Mouse (Mus musculus) neural tube, embryonic 13.5 days (tissue): ENCODE data around the gene Klf7. TPM values are rescaled to one million over a fixed set of nuclear protein-coding genes. Genes with fewer than 3 reads are reported as not detected.

Source experiments
- ATAC-seq: fragments of 200-750 bp; cut with Nextera tagmentation; 2 replicates; pipeline ENCODE4 v1.8.0; 2017; ENCODE audit warnings: low read depth, mild to moderate bottlenecking, moderate TSS enrichment, moderate library complexity
- H3K27ac ChIP-seq: fragments of 300-500 bp; sonication (generic); replicated peaks from 2 replicates; pipeline ENCODE4 v1.5.1; 2015; ENCODE audit warnings: moderate library complexity, mild to moderate bottlenecking, inconsistent platforms
- H3K27me3 ChIP-seq: fragments of 300-500 bp; sonication (generic); 2 replicates; pipeline ENCODE4 v1.6.1; 2015; ENCODE audit warnings: mild to moderate bottlenecking, inconsistent platforms
- H3K36me3 ChIP-seq: fragments of 300-500 bp; sonication (generic); 2 replicates; pipeline ENCODE4 v1.6.1; 2015; ENCODE audit warnings: mild to moderate bottlenecking, inconsistent platforms
- H3K4me1 ChIP-seq: fragments of 300-500 bp; sonication (generic); replicated peaks from 2 replicates; pipeline ENCODE4 v1.6.1; 2015; ENCODE audit warnings: inconsistent platforms
- H3K4me2 ChIP-seq: fragments of 300-500 bp; sonication (generic); 2 replicates; pipeline ENCODE4 v1.6.1; 2015; ENCODE audit warnings: inconsistent platforms, mild to moderate bottlenecking, moderate library complexity
- H3K4me3 ChIP-seq: fragments of 300-500 bp; sonication (generic); 2 replicates; pipeline ENCODE4 v1.5.1; 2015; ENCODE audit warnings: mild to moderate bottlenecking, inconsistent platforms
- H3K9ac ChIP-seq: fragments of 300-500 bp; sonication (generic); 2 replicates; pipeline ENCODE4 v1.6.1; 2015; ENCODE audit warnings: moderate library complexity, mild to moderate bottlenecking, inconsistent platforms
- H3K9me3 ChIP-seq: fragments of 300-500 bp; sonication (generic); 2 replicates; pipeline ENCODE4 v1.6.1; 2016; ENCODE audit warnings: inconsistent platforms
- WGBS: fragments of 180-500 bp; shearing (Covaris S2); methylation state at CpG from one replicate; pipeline ENCODE4 v1.1.7; 2015; 5-methylcytosine and 5-hydroxymethylcytosine counted together
- polyA plus RNA-seq: library from polyadenylated mRNA; unstranded; fragments of >200 nt; fragmentation: Nextera tagmentation; extraction: Ambion mirVana; gene quantifications from 2 replicates; pipeline ENCODE4 v1.2.1, GENCODE M21; 2015

The Klf7 gene
- polyA plus RNA-seq, 1 experiment from 2014 or later = 86.4 TPM

DNA sequence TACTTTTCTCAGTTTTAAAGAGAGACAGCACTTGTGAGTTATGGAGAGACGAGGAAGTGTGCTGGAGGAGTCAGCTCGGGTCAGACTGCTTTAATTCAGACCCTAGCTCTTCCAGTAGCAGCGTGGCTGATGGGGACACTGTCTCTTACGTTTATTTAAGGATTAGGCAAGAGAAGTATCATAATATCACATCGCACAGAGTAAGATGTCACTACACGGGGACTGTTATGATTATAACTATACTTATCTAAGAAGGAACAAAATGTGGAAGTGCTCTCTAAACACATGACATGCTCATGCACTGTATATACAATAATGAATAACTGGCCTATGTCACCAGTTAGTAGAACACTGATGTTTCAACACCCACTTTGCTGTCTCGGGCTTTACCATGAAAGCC, 86.3 kb downstream of the Klf7 start:
- Histone ChIP-seq H3K27ac (peak overlapping the region; percentile 33; the same call in 1 of the 2 replicates), H3K27me3 (no peaks in the 10 kb centered on the region), H3K9ac (no peak overlapping the region), H3K4me3 (no peak overlapping the region), H3K4me1 (peaks cover 49% of the 10 kb centered on the region), H3K36me3 (peaks cover 43% of the 10 kb centered on the region), H3K4me2 (no peak overlapping the region), H3K9me3 (no peaks in the 10 kb centered on the region)
- ATAC-seq = no peak
- 54% methylated on average over 7 of the region's 7 CpGs for WGBS

DNA sequence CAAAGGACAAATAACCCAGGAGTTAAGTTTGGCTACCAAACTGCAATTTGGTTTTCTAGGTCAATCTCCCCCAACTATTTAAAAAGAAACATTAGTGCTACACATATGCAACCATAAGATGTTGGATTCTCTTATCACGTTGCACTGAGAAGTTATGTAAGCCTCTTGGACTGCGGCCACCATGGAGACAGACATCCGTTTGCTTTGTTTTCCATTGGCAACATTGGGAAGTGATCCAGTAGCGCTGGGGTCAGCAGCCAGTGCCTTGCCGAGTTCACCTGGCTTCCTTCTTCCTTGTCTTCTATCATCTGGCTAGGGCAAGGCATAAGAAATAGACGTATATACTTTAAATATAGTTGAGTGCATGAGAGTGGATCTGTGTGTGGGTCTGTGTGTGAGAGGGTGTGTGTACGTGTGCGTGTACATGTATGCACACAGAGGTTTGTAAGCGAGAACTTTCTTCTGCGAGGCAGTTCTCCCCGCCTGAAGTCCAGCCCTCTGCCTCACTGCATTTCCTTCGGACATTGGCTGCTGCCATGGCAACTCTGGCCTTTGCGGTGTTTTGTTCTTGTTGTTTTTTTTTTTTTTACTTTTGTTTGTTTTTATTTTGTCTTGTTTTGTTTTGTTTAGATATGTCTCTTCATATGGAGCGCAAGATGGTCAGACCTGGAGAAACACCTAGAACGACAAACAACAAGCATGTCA, 86.8 kb downstream of the Klf7 start:
- Histone ChIP-seq H3K9me3 (no peaks in the 10 kb centered on the region), H3K4me1 (peaks cover 49% of the 10 kb centered on the region), H3K27me3 (no peaks in the 10 kb centered on the region), H3K4me3 (no peak overlapping the region), H3K9ac (no peak overlapping the region), H3K27ac (peak overlapping the region; percentile 33; the same call in 1 of the 2 replicates), H3K36me3 (peaks cover 38% of the 10 kb centered on the region), H3K4me2 (no peak overlapping the region)
- 60% methylated on average over 15 of the region's 15 CpGs for WGBS
- no peak for ATAC-seq

DNA sequence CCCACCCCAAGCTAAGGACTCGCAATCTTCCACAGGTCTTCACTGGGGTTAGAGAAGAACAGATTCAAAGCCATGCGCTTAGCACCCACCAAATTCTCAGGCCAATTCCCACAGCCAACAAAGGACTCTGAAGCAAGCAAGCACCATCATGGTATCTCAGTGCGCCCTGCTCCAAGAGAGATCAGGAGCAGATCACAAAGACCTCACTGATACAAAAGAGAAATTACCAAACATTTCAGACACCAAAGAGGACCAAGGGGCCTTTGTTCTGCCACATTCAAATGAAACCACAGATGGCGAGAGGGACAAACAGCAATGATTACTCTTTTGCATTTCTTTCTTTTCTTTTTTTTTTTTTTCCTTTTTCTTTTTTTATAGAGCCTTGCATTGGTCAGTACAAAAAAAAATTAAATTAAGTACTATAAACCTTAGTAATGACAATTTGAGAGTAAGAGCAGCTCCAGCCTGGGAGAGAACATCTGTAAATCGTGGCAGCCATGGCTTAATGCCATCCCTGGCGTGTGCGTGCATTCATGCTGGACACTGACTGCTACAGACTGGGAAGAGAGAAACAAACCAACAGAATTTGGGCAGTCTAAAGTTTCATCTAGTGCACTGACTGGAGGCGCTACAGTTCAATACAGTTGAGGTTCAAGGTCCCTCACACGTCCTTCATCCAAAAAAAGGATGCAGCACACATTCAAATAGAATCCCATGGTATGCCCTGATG, 89.4 kb downstream of the Klf7 start:
- peaks cover 27% of the 10 kb centered on the region for H3K36me3 ChIP-seq
- no peak overlapping the region for H3K4me2 ChIP-seq
- no peak overlapping the region for H3K4me3 ChIP-seq
- no peaks in the 10 kb centered on the region for H3K9me3 ChIP-seq
- 82% methylated on average over 9 of the region's 9 CpGs for WGBS
- H3K4me1 ChIP-seq = peaks cover 37% of the 10 kb centered on the region
- no peak for ATAC-seq
- H3K27me3 ChIP-seq = no peaks in the 10 kb centered on the region
- no peak overlapping the region for H3K9ac ChIP-seq
- no peak overlapping the region for H3K27ac ChIP-seq

DNA sequence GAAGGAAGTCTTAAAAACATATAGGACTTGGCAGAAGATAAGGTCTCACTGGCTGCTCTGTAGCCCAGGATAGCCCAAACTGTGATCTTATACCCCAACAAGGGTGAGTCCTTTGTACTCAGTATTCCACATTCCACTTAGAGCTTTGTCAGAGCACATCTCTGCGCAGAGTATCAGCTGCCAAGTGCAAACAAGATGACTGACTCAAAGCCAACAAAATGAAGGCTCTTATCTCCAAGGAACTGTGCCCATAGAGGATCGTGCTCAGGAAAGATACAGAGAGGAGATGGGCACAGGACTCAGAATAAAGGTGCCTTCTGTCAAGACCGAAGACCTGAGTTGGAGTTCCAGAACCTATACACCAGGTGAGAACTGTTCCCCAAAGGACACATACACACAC, 100.1 kb downstream of the Klf7 start:
- Histone ChIP-seq H3K27ac (no peak overlapping the region), H3K4me1 (peaks cover 29% of the 10 kb centered on the region), H3K4me2 (no peak overlapping the region), H3K4me3 (no peak overlapping the region), H3K9me3 (no peaks in the 10 kb centered on the region), H3K9ac (no peak overlapping the region), H3K36me3 (no peaks in the 10 kb centered on the region), H3K27me3 (no peaks in the 10 kb centered on the region)
- ATAC-seq = no peak
- WGBS = 98% methylated on average over 3 of the region's 3 CpGs

DNA sequence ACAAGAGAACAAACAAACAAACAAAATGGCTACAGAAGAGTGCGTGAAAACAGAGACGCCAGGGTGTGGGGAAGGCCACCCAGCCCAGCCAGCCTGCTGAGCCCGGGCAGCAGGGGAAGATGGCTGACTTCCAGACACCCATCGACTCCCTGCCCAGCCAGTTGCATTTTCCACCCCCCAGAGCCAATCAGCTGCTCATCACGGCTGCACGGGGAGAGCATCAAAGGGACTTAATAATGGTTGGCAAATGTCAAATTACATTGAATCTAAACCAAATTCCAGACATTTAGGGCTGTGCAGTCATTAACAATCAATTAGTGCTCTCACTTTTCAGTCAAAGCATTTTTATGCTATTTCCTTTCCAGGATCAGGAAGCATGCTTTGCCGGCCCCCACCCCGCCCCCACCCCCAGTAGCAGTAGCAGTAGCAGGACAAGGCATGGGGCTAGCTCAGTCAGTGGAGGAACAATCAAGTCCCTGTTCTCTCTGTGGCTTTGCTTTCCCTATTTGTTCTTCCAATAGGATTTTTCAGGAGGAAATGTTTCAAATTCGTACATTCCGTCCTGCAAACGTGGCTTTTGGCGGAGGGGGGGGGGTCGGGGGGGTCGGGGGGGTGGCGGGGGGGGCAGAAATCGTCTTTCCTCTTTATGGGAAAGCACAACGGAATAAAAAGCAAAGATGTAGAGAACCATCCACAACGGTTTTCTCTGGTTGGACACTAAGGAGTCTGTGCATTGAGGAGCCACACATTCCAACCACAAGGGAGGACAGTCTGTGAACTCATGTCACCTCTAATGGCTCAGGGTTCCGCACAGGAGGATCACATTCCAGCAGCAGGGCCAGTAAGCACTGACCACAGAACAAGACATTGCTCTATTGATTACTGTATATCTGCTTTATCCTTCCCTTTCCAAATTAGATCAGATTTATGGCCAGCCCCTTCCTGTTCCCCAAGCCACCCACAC, 101.1 kb downstream of the Klf7 start:
- Histone ChIP-seq H3K36me3 (no peaks in the 10 kb centered on the region), H3K4me3 (no peak overlapping the region), H3K27me3 (no peaks in the 10 kb centered on the region), H3K9me3 (no peaks in the 10 kb centered on the region), H3K27ac (peak overlapping the region; percentile 52), H3K9ac (no peak overlapping the region), H3K4me2 (peak overlapping the region; percentile 34), H3K4me1 (peaks cover 29% of the 10 kb centered on the region)
- peak; percentile 71 for ATAC-seq
- 31% methylated on average over 19 of the region's 19 CpGs for WGBS

DNA sequence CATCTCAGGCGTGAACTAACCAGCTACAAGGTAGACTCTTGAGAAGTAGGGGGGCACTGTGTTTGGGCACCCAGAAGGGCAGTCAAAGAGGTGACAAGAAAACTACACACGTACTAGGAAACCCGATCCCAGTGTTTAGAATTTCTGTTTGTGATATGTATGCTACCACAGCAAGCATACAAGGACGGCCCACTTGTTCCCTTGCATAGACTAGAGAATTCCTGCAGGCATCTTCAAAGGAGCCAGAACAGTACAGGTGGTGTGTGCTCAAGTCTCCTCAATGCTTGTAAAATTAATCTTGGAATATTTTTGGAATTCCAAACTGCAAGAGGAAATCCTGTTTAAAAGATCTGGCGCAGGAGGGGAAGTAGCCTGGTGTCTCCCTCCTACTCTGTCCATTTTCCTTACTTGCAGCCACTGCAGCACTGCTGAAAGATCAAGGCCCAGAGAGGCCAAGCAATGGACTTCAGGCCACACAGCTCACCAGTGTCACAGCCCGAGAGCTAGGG, 102.9 kb downstream of the Klf7 start:
- H3K27ac ChIP-seq = no peak overlapping the region
- H3K36me3 ChIP-seq = no peaks in the 10 kb centered on the region
- 0 out of 2 replicates have a peak overlapping the region, but pooled peaks have one; percentile 1 for H3K4me2 ChIP-seq
- WGBS = 75% methylated on average over 6 of the region's 6 CpGs
- no peak overlapping the region for H3K9ac ChIP-seq
- peaks cover 29% of the 10 kb centered on the region for H3K4me1 ChIP-seq
- no peak for ATAC-seq
- H3K4me3 ChIP-seq = no peak overlapping the region
- no peaks in the 10 kb centered on the region for H3K27me3 ChIP-seq
- no peaks in the 10 kb centered on the region for H3K9me3 ChIP-seq

DNA sequence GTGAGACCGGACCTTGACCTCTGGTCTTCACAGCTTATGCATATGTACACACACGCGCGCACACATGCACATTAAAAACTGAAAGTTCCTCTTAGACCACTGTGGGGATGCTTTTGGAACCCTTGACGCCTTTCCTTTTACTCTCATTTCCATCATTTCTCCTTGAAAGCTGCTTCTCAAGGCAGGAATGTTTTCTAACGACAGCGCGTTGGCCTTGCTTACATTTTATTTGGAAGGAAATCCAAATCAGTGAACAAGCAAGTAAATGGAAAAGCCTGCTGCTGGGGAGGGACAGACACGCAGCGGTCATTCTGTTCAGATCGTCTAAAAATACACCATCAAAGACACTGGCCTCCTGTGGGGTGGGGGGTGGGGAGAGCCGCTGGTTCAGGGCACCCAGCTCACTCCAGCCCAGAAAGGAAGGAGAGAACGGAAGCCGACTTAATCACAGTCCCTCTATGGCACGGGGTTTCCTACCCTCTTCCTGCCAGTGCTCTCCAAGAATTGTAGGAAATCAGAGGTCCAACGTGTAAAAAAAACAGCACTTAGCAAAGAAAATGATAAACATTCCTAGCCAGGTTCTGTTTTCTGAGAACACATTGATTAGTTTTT, 103.5 kb downstream of the Klf7 start:
- H3K27ac ChIP-seq = no peak overlapping the region
- no peaks in the 10 kb centered on the region for H3K36me3 ChIP-seq
- H3K27me3 ChIP-seq = no peaks in the 10 kb centered on the region
- H3K9ac ChIP-seq = 0 out of 2 replicates have a peak overlapping the region, but pooled peaks have one; percentile 13
- WGBS = 58% methylated on average over 16 of the region's 16 CpGs
- 0 out of 2 replicates have a peak overlapping the region, but pooled peaks have one; percentile 1 for H3K4me2 ChIP-seq
- peaks cover 29% of the 10 kb centered on the region for H3K4me1 ChIP-seq
- ATAC-seq = no peak
- H3K9me3 ChIP-seq = no peaks in the 10 kb centered on the region
- H3K4me3 ChIP-seq = no peak overlapping the region

DNA sequence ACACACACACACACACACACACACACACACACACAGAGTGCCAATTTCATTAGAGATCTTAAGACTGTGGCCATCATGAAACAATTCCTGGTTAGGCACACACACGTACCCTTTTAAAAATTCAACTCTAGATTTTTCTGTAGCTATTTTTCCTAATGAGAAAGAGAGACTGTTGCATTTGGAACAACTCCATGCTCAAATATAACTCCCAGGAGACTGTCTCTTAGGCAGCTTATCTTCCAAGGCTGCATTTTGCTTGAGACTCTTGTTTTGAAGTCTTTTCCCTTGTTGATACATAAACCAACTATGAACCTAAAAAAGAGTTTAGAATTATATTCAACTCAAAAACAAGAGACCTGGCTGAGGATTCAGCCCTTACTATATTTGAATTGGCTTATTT, 108.0 kb downstream of the Klf7 start:
- Histone ChIP-seq H3K27ac (no peak overlapping the region), H3K4me1 (peaks cover 11% of the 10 kb centered on the region; the same call in 1 of the 2 replicates), H3K4me2 (no peak overlapping the region), H3K9ac (no peak overlapping the region), H3K4me3 (no peak overlapping the region), H3K27me3 (no peaks in the 10 kb centered on the region), H3K9me3 (no peaks in the 10 kb centered on the region), H3K36me3 (no peaks in the 10 kb centered on the region)
- no peak for ATAC-seq
- WGBS = 82% methylated on average over 1 of the region's 1 CpGs

DNA sequence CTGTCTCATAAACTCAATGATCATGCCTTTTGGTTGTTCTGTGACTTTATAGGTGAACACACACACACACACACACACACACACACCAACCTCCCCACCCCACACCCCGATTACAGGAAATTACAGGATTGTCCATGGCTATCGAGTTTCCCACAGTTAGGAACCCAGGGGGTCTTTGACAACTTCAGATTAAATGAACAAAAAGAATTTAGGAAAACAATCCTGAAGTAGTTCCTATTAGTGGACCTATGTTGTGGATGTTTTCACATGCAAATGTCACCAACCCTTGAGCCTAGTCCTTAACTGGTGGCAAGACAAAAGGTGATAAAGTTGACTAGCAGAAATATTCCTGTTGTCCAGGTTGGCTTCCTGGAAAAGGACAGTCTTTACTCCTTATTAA, 113.1 kb downstream of the Klf7 start:
- H3K9me3 ChIP-seq = no peaks in the 10 kb centered on the region
- ATAC-seq = no peak
- no peak overlapping the region for H3K27ac ChIP-seq
- H3K4me2 ChIP-seq = no peak overlapping the region
- H3K4me3 ChIP-seq = no peak overlapping the region
- H3K4me1 ChIP-seq = peaks cover 11% of the 10 kb centered on the region
- WGBS = 21% methylated on average over 2 of the region's 2 CpGs
- H3K27me3 ChIP-seq = no peaks in the 10 kb centered on the region
- H3K9ac ChIP-seq = no peak overlapping the region
- no peaks in the 10 kb centered on the region for H3K36me3 ChIP-seq

DNA sequence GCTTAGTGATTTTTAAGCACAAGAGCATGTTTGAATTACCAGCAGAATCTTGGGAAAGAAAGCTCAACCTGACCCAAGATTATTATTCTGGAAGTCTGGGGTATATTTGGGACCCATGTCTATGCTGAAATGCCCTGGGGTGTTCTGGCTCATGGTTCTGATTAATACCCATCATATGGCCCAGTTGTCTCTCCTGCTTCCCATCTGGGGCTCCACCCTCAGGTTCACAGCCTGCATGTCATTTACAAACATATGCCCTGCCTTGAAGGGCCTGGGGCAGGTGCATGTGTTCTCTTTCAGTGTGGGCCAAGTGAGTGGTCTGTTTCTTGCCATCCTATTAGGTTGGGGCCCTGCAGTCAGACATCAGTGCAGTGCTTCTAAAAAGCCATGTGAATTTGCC, 114.1 kb downstream of the Klf7 start:
- Histone ChIP-seq H3K27me3 (no peaks in the 10 kb centered on the region), H3K4me3 (no peak overlapping the region), H3K4me2 (no peak overlapping the region), H3K4me1 (peaks cover 11% of the 10 kb centered on the region), H3K36me3 (no peaks in the 10 kb centered on the region), H3K9ac (no peak overlapping the region), H3K27ac (no peak overlapping the region), H3K9me3 (no peaks in the 10 kb centered on the region)
- no peak for ATAC-seq

DNA sequence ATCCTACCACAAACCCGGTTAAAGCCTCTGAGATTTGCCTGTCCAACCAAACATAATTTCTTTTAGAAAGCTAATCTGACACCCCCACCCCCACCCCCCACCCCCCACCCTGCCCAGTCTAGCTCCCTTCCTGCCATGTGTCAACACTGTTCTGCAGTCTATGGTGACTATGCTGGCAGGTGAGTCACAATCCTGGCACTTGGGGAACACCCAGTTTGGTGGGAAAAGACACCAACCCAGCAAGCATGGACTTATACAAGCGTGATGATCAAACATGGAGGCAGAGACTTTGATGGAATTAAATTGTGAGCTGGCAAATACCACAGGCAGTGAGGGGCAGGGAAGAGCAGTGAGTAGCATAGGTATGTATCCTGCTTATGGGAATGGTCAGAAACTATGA, 116.9 kb downstream of the Klf7 start:
- Histone ChIP-seq H3K27ac (no peak overlapping the region), H3K27me3 (no peaks in the 10 kb centered on the region), H3K9me3 (no peaks in the 10 kb centered on the region), H3K4me2 (no peak overlapping the region), H3K9ac (no peak overlapping the region), H3K36me3 (no peaks in the 10 kb centered on the region), H3K4me3 (no peak overlapping the region), H3K4me1 (peaks cover 11% of the 10 kb centered on the region)
- no peak for ATAC-seq
- WGBS = 93% methylated on average over 2 of the region's 2 CpGs
